Mouse (Mus musculus) CH12.LX (cell line): ENCODE measurements around the gene Dus3l.

Experiments used
- CHD1 ChIP-seq: IDR thresholded peaks from 2 replicates; pipeline ENCODE4 v1.6.1; 2012; ENCODE audit warnings: low read depth, low read length, improper control_type of control experiment, inconsistent platforms
- CTCF ChIP-seq, 2 experiments: IDR thresholded peaks in 1 of 2; conservative IDR thresholded peaks in 1 of 2; 2 replicates each; pipeline ENCODE4 v1.5.1; 2011 to 2012; ENCODE audit warnings: low read depth in 2 of 2, low read length in 2 of 2, improper control_type of control experiment in 1 of 2, inconsistent platforms in 1 of 2, mild to moderate bottlenecking in 1 of 2, moderate library complexity in 1 of 2
- EP300 ChIP-seq: IDR thresholded peaks from 2 replicates; pipeline ENCODE4 v1.6.1; 2011; ENCODE audit warnings: low read length, improper control_type of control experiment
- JUN ChIP-seq: IDR thresholded peaks from 2 replicates; pipeline ENCODE4 v1.6.1; 2011; ENCODE audit warnings: low read depth, mild to moderate bottlenecking, low read length, improper control_type of control experiment, moderate library complexity; ENCODE audit not compliant: insufficient read depth
- MAFK ChIP-seq: IDR thresholded peaks from 2 replicates; pipeline ENCODE4 v1.6.1; 2011; ENCODE audit warnings: low read length, improper control_type of control experiment; ENCODE audit not compliant: insufficient replicate concordance
- MAX ChIP-seq: IDR thresholded peaks from 2 replicates; pipeline ENCODE4 v1.6.1; 2011; ENCODE audit warnings: low read length, improper control_type of control experiment
- NELFE ChIP-seq: IDR thresholded peaks from 2 replicates; pipeline ENCODE4 v1.6.1; 2011; ENCODE audit warnings: low read depth, low read length, improper control_type of control experiment
- POLR2A ChIP-seq: IDR thresholded peaks from 2 replicates; pipeline ENCODE4 v1.6.1; 2011; ENCODE audit warnings: low read depth, mild to moderate bottlenecking, improper control_type of control experiment, low read length
- RCOR1 ChIP-seq: conservative IDR thresholded peaks from 2 replicates; pipeline ENCODE4 v1.6.1; 2012; ENCODE audit warnings: low read depth, mild to moderate bottlenecking, inconsistent platforms, low read length, improper control_type of control experiment
- USF1 ChIP-seq: IDR thresholded peaks from 2 replicates; pipeline ENCODE4 v1.6.1; 2014; ENCODE audit warnings: low read depth, mild to moderate bottlenecking, inconsistent platforms, low read length, improper control_type of control experiment
- USF2 ChIP-seq: conservative IDR thresholded peaks from 2 replicates; pipeline ENCODE4 v1.6.1; 2011; ENCODE audit warnings: low read depth, low read length, improper control_type of control experiment

- no peak for TF ChIP-seq EP300
- no peak for TF ChIP-seq MAFK
- TF ChIP-seq JUN = no peak
- TF ChIP-seq CHD1 = no peak
- TF ChIP-seq CTCF (conservative IDR thresholded peaks at IDR 0.05 in 1 of 2, IDR thresholded peaks at IDR 0.05 in 1 of 2; ENCODE audit: low read depth in 2 of 2, low read length in 2 of 2) = no peak
- no peak for TF ChIP-seq USF2
- TF ChIP-seq POLR2A = no peak
- no peak for TF ChIP-seq MAX
- TF ChIP-seq USF1 = no peak
- no peak for TF ChIP-seq NELFE
- TF ChIP-seq RCOR1 = no peak
Observed at GRCm38 (mm10) chr17:56814316-56815056, 49.9 kb downstream of the Dus3l start.
